Mouse (Mus musculus): ENCODE data around the gene Tpm1. TPM values are rescaled to one million over a fixed set of nuclear protein-coding genes. Genes with fewer than 3 reads are reported as not detected.

The Tpm1 gene
- polyA plus RNA-seq, 1 experiment from 2014 or later: 136 TPM

GRCm38 (mm10) chr9:67003156-67003555 is 46.0 kb downstream of the Tpm1 start:
- H3K4me3 ChIP-seq (replicated peaks): no peak overlapping the region
- no peak overlapping the region for H3K9ac ChIP-seq
- no peaks in the 10 kb centered on the region for H3K36me3 ChIP-seq (replicated peaks)
- H3K4me2 ChIP-seq: no peak overlapping the region
- H3K27me3 ChIP-seq: no peaks in the 10 kb centered on the region; the same call in 1 of the 2 replicates
- no peaks in the 10 kb centered on the region for H3K9me3 ChIP-seq (replicated peaks)
- no peak for ATAC-seq (ENCODE audit: insufficient read depth)
- 58% methylated on average over 4 of the region's 4 CpGs for WGBS (ENCODE audit: insufficient replicate concordance)
- H3K27ac ChIP-seq (replicated peaks): no peak overlapping the region
- H3K4me1 ChIP-seq (replicated peaks): peaks cover 21% of the 10 kb centered on the region

DNA sequence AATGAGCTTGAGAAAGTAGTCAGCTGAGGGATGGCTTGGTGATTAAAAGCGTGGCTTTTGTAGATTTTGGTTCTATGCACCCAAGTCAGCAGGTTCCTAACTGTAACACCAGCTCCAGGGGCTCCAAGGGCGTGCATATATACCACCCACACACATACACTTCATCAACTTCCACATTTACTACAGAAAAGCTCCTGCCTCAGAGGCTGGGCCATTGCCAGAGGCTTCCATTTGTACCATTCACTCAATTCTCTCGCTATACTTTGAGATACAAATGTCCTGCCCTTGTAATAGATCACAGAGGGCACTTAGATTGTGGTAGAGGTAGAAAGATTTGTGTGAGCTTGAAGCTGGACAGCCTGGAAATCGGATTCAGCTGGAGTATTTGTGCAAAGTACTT is 47.7 kb downstream of the Tpm1 start:
- H3K9me3 ChIP-seq (replicated peaks): no peaks in the 10 kb centered on the region
- H3K4me2 ChIP-seq: no peak overlapping the region
- H3K4me3 ChIP-seq (replicated peaks): no peak overlapping the region
- WGBS (ENCODE audit: insufficient replicate concordance): 65% methylated on average over 4 of the region's 4 CpGs
- ATAC-seq (ENCODE audit: insufficient read depth): no peak
- no peaks in the 10 kb centered on the region for H3K36me3 ChIP-seq (replicated peaks)
- H3K27me3 ChIP-seq: no peaks in the 10 kb centered on the region
- peaks cover 21% of the 10 kb centered on the region for H3K4me1 ChIP-seq (replicated peaks)
- H3K27ac ChIP-seq (replicated peaks): peak overlapping the region; percentile 19; the same call in 1 of the 2 replicates
- H3K9ac ChIP-seq: no peak overlapping the region

DNA sequence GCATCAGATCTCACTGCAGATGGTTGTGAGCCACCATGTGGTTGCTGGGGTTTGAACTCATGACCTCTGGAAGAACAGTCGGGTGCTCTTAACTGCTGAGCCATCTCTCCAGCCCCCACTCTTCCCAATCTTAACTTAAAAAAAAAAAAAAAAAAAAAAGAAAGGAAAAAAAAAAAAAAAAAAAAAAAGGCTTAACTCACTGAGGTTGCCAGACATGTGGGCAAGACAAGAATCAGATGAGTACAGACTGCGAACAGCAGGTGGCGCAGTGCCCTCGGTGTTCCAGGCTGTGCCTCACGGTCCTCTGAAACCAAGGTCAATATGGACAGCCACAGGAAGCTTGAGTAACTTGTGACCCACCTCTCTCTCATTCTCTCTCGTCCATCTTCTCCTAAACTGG is 48.2 kb downstream of the Tpm1 start:
- H3K27me3 ChIP-seq: no peaks in the 10 kb centered on the region
- H3K4me3 ChIP-seq (replicated peaks): no peak overlapping the region
- no peak overlapping the region for H3K4me2 ChIP-seq
- WGBS (ENCODE audit: insufficient replicate concordance): 1% methylated on average over 6 of the region's 6 CpGs
- peaks cover 19% of the 10 kb centered on the region for H3K4me1 ChIP-seq (replicated peaks)
- peak overlapping the region; percentile 19; the same call in 1 of the 2 replicates for H3K27ac ChIP-seq (replicated peaks)
- H3K9me3 ChIP-seq (replicated peaks): no peaks in the 10 kb centered on the region
- no peaks in the 10 kb centered on the region for H3K36me3 ChIP-seq (replicated peaks)
- peak; percentile 65 for ATAC-seq (ENCODE audit: insufficient read depth)
- H3K9ac ChIP-seq: no peak overlapping the region

- H3K4me2 ChIP-seq: no peak overlapping the region
- ATAC-seq (ENCODE audit: insufficient read depth): no peak
- 86% methylated on average over 8 of the region's 8 CpGs for WGBS (ENCODE audit: insufficient replicate concordance)
Observed at GRCm38 (mm10) chr9:66999698-67000097, 49.5 kb downstream of the Tpm1 start.

GRCm38 (mm10) chr9:66991750-66992410 is 57.3 kb downstream of the Tpm1 start:
- H3K4me2 ChIP-seq: peak overlapping the region; percentile 27
- no peak overlapping the region for H3K9ac ChIP-seq

More at GRCm38 (mm10) chr9:66999698-67000097, 49.5 kb downstream of the Tpm1 start:
- Histone ChIP-seq H3K4me1 (replicated peaks) (peaks cover 5% of the 10 kb centered on the region), H3K4me3 (replicated peaks) (no peak overlapping the region), H3K27ac (replicated peaks) (no peak overlapping the region), H3K27me3 (no peaks in the 10 kb centered on the region), H3K36me3 (replicated peaks) (no peaks in the 10 kb centered on the region), H3K9ac (no peak overlapping the region), H3K9me3 (replicated peaks) (no peaks in the 10 kb centered on the region)

GRCm38 (mm10) chr9:66991021-66991749 is 58.0 kb downstream of the Tpm1 start:
- Histone ChIP-seq H3K4me3 (replicated peaks) (no peak overlapping the region), H3K36me3 (replicated peaks) (no peaks in the 10 kb centered on the region), H3K27ac (replicated peaks) (peak overlapping the region; percentile 73), H3K9ac (no peak overlapping the region), H3K9me3 (replicated peaks) (no peaks in the 10 kb centered on the region), H3K4me2 (peak overlapping the region; percentile 27), H3K4me1 (replicated peaks) (peaks cover 62% of the 10 kb centered on the region), H3K27me3 (no peaks in the 10 kb centered on the region)
- WGBS (ENCODE audit: insufficient replicate concordance): 27% methylated on average over 9 of the region's 9 CpGs
- no peak for ATAC-seq (ENCODE audit: insufficient read depth)

More at GRCm38 (mm10) chr9:66991750-66992410, 57.3 kb downstream of the Tpm1 start:
- no peaks in the 10 kb centered on the region for H3K27me3 ChIP-seq
- no peaks in the 10 kb centered on the region for H3K36me3 ChIP-seq (replicated peaks)
- no peak for ATAC-seq (ENCODE audit: insufficient read depth)
- no peaks in the 10 kb centered on the region for H3K9me3 ChIP-seq (replicated peaks)
- no peak overlapping the region for H3K4me3 ChIP-seq (replicated peaks)
- H3K27ac ChIP-seq (replicated peaks): peak overlapping the region; percentile 73
- WGBS (ENCODE audit: insufficient replicate concordance): 54% methylated on average over 8 of the region's 8 CpGs
- H3K4me1 ChIP-seq (replicated peaks): peaks cover 57% of the 10 kb centered on the region

DNA sequence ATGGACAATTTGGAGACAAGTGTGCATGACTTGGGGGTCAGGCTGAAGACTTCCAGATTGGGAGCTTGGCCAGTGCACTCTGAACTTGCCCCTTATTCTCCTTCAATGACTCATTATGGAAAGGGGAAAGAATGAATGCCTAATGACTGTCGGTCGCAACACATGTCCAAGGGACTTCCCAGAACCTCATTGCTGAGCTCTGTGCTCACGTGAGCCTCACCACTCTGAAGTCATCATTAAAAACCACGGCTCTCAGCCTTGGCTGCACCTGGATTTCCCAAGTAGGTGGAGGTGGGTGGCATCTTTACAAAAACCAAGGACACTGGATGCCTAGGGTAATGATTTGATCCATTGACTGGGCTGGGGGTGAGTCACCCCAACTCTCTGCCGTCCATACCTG is 59.2 kb downstream of the Tpm1 start:
- Histone ChIP-seq H3K9me3 (replicated peaks) (no peaks in the 10 kb centered on the region), H3K4me1 (replicated peaks) (peaks cover 62% of the 10 kb centered on the region), H3K27me3 (0 out of 2 replicates have a peak, but pooled peaks cover 5% of the 10 kb centered on the region), H3K4me2 (no peak overlapping the region), H3K27ac (replicated peaks) (peak overlapping the region; percentile 26; the same call in 1 of the 2 replicates), H3K4me3 (replicated peaks) (no peak overlapping the region), H3K36me3 (replicated peaks) (no peaks in the 10 kb centered on the region), H3K9ac (no peak overlapping the region)
- 84% methylated on average over 5 of the region's 5 CpGs for WGBS (ENCODE audit: insufficient replicate concordance)
- ATAC-seq (ENCODE audit: insufficient read depth): no peak

- no peak for ATAC-seq (ENCODE audit: insufficient read depth)
- Histone ChIP-seq H3K36me3 (replicated peaks) (no peaks in the 10 kb centered on the region), H3K27me3 (0 out of 2 replicates have a peak, but pooled peaks cover 7% of the 10 kb centered on the region), H3K27ac (replicated peaks) (peak overlapping the region; percentile 26; the same call in 1 of the 2 replicates), H3K4me1 (replicated peaks) (peaks cover 62% of the 10 kb centered on the region), H3K9me3 (replicated peaks) (no peaks in the 10 kb centered on the region), H3K9ac (no peak overlapping the region), H3K4me2 (peak overlapping the region; percentile 60), H3K4me3 (replicated peaks) (no peak overlapping the region)
- 70% methylated on average over 6 of the region's 6 CpGs for WGBS (ENCODE audit: insufficient replicate concordance)
Observed at GRCm38 (mm10) chr9:66989581-66989980, 59.6 kb downstream of the Tpm1 start.

DNA sequence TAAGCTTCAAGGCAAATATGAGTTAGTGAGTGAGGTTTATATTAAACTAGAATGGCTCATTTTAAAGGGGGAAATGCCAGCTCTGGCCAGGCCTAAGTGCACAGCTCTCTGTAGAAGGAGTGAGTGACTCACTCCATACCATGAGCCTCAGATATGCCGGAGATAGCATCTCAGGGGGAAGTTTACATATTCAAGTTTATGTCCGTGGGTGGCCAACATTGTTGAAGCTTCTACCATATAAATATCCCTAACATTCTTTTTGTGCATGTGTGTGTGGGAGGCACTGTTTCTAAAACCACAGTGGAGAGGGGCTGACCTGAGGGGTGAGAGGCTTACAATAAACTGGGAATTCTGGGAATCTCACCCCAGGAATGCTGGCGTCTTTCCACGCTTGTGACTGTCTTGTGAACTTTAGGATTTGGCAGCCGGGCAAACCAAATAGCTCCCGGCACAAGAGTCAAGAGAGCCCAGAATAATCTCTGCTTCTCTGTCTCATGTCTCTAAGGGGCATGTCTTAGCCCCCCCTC is 60.3 kb downstream of the Tpm1 start:
- Histone ChIP-seq H3K9me3 (replicated peaks) (no peaks in the 10 kb centered on the region), H3K9ac (peak overlapping the region; percentile 12; the same call in 1 of the 2 replicates), H3K27ac (replicated peaks) (peak overlapping the region; percentile 76), H3K36me3 (replicated peaks) (no peaks in the 10 kb centered on the region), H3K4me2 (peak overlapping the region; percentile 60), H3K4me3 (replicated peaks) (peak overlapping the region; percentile 36), H3K4me1 (replicated peaks) (peaks cover 59% of the 10 kb centered on the region), H3K27me3 (peaks cover 11% of the 10 kb centered on the region; the same call in 1 of the 2 replicates)
- no peak for ATAC-seq (ENCODE audit: insufficient read depth)
- 39% methylated on average over 6 of the region's 6 CpGs for WGBS (ENCODE audit: insufficient replicate concordance)

GRCm38 (mm10) chr9:66988198-66988887 is 60.9 kb downstream of the Tpm1 start:
- Histone ChIP-seq H3K4me2 (peak overlapping the region; percentile 60), H3K36me3 (replicated peaks) (no peaks in the 10 kb centered on the region), H3K27me3 (peaks cover 11% of the 10 kb centered on the region), H3K27ac (replicated peaks) (peak overlapping the region; percentile 76), H3K4me1 (replicated peaks) (peaks cover 57% of the 10 kb centered on the region), H3K9me3 (replicated peaks) (no peaks in the 10 kb centered on the region), H3K9ac (peak overlapping the region; percentile 12; the same call in 1 of the 2 replicates), H3K4me3 (replicated peaks) (peak overlapping the region; percentile 36)
- 37% methylated on average over 11 of the region's 11 CpGs for WGBS (ENCODE audit: insufficient replicate concordance)
- peak; percentile 91 for ATAC-seq (ENCODE audit: insufficient read depth)
